Mouse (Mus musculus): ENCODE measurements at regions not wholly inside any gene's neighbourhood (a gene's known extent, or its start where the extent isn't known, plus 50 kb on each side); places are given as distances from the start of the nearest gene placed in this dataset.

GRCm38 (mm10) chr8:42973619-42974539 lies 167.4 kb downstream of the Triml1 start:
- no peak for DNase-seq

- DNase-seq, result no peak
Measured at GRCm38 (mm10) chr8:42972545-42972944, 168.7 kb downstream of the Triml1 start.

GRCm38 (mm10) chr8:42967862-42968395 lies 173.4 kb downstream of the Triml1 start:
- no peak for DNase-seq

- no peak for DNase-seq
Measured at GRCm38 (mm10) chr8:42964507-42964906, 176.8 kb downstream of the Triml1 start.

- no peak for DNase-seq
Measured at GRCm38 (mm10) chr8:42958052-42958805, 183.1 kb downstream of the Triml1 start.

GRCm38 (mm10) chr8:42932609-42933008 lies 208.7 kb downstream of the Triml1 start:
- DNase-seq, result no peak

GRCm38 (mm10) chr8:42891658-42892057 lies 249.6 kb downstream of the Triml1 start:
- DNase-seq, result peak in 1 of 2 experiments; percentile 11

GRCm38 (mm10) chr8:42886516-42886915 lies 254.8 kb downstream of the Triml1 start:
- DNase-seq, result no peak

GRCm38 (mm10) chr8:42870262-42870661 lies 271.0 kb downstream of the Triml1 start:
- no peak for DNase-seq

Data from cerebellum, postnatal 25 days (tissue).